Mouse (Mus musculus): Measurements from ENCODE around the gene Jarid2.
A peak's percentile ranks its signal among the peaks of the same experiment; 100 is the strongest.
"Not testable (repeated sequence)": the region's sequence is repeated elsewhere in the genome, so short reads cannot be mapped to it uniquely, and the experiment has no call there.

Gene Jarid2

GRCm38 (mm10) chr13:44729424-44729971 lies at the start of gene Jarid2:
Gene Jarid2, plus strand, starts transcription at chr13:44729474.
- DNase-seq (ENCODE audit: low spot score): peak; percentile 46

GRCm38 (mm10) chr13:44681051-44681450 lies 48.2 kb upstream of the Jarid2 start:
- DNase-seq (ENCODE audit: low spot score): no peak

GRCm38 (mm10) chr13:44688140-44688539 lies 41.1 kb upstream of the Jarid2 start:
- DNase-seq (ENCODE audit: low spot score): no peak

- DNase-seq (ENCODE audit: low spot score): no peak
Observed at GRCm38 (mm10) chr13:44697628-44698027, 31.6 kb upstream of the Jarid2 start.

- DNase-seq (ENCODE audit: low spot score): no peak
Observed at GRCm38 (mm10) chr13:44704036-44704801, 25.1 kb upstream of the Jarid2 start.

- DNase-seq (ENCODE audit: low spot score): no peak
Observed at GRCm38 (mm10) chr13:44705031-44705742, 24.1 kb upstream of the Jarid2 start.

GRCm38 (mm10) chr13:44705743-44706044 lies 23.6 kb upstream of the Jarid2 start:
- DNase-seq (ENCODE audit: low spot score): no peak

GRCm38 (mm10) chr13:44706206-44706915 lies 22.9 kb upstream of the Jarid2 start:
- no peak for DNase-seq (ENCODE audit: low spot score)

GRCm38 (mm10) chr13:44707176-44707575 lies 22.1 kb upstream of the Jarid2 start:
- DNase-seq (ENCODE audit: low spot score): no peak

- no peak for DNase-seq (ENCODE audit: low spot score)
Observed at GRCm38 (mm10) chr13:44708336-44709017, 20.8 kb upstream of the Jarid2 start.

GRCm38 (mm10) chr13:44709747-44710480 lies 19.4 kb upstream of the Jarid2 start:
- no peak for DNase-seq (ENCODE audit: low spot score)

- no peak for DNase-seq (ENCODE audit: low spot score)
Observed at GRCm38 (mm10) chr13:44711062-44711461, 18.2 kb upstream of the Jarid2 start.

GRCm38 (mm10) chr13:44711882-44712281 lies 17.4 kb upstream of the Jarid2 start:
- DNase-seq (ENCODE audit: low spot score): no peak

- peak; percentile 37 for DNase-seq (ENCODE audit: low spot score)
Observed at GRCm38 (mm10) chr13:44715187-44715885, 13.9 kb upstream of the Jarid2 start.

GRCm38 (mm10) chr13:44717838-44718237 lies 11.4 kb upstream of the Jarid2 start:
- no peak for DNase-seq (ENCODE audit: low spot score)

GRCm38 (mm10) chr13:44718465-44718864 lies 10.8 kb upstream of the Jarid2 start:
- not testable (repeated sequence) for DNase-seq (ENCODE audit: low spot score)

GRCm38 (mm10) chr13:44720094-44720493 lies 9.2 kb upstream of the Jarid2 start:
- DNase-seq (ENCODE audit: low spot score): no peak

GRCm38 (mm10) chr13:44721891-44722547 lies 7.3 kb upstream of the Jarid2 start:
- no peak for DNase-seq (ENCODE audit: low spot score)

GRCm38 (mm10) chr13:44723522-44723921 lies 5.8 kb upstream of the Jarid2 start:
- not testable (repeated sequence) for DNase-seq (ENCODE audit: low spot score)
